Mouse (Mus musculus) testis, adult 2 months (tissue): ENCODE results near the gene Mipol1.

ENCODE experiments used
- CTCF ChIP-seq: fragments of 200-500 bp; IDR thresholded peaks from 2 replicates; pipeline ENCODE4 v1.5.1; 2012; ENCODE audit warnings: low read depth, mild to moderate bottlenecking, inconsistent platforms, low read length, moderate library complexity; ENCODE audit not compliant: control insufficient read depth, insufficient read depth, insufficient replicate concordance
- POLR2A ChIP-seq: fragments of 200-500 bp; IDR thresholded peaks from 2 replicates; pipeline ENCODE4 v1.6.1; 2012; ENCODE audit warnings: low read depth, mild to moderate bottlenecking, inconsistent platforms, low read length, moderate library complexity; ENCODE audit not compliant: control insufficient read depth

- TF ChIP-seq POLR2A (no peak), CTCF (no peak)
Observed at GRCm38 (mm10) chr12:57229703-57230102, 524 bp upstream of the Mipol1 start.
